Mouse (Mus musculus) hindbrain, embryonic 11.5 days (tissue): Measurements from ENCODE around the gene Zfp30. TPM values are rescaled to one million over a fixed set of nuclear protein-coding genes. Genes with fewer than 3 reads are reported as not detected.

Experiments used
- ATAC-seq: fragments of 200-750 bp; cut with Nextera tagmentation; 2 replicates; pipeline ENCODE4 v1.8.0; 2017; ENCODE audit warnings: mild to moderate bottlenecking, moderate TSS enrichment, moderate library complexity; ENCODE audit not compliant: low FRiP score
- DNase-seq: peaks from one replicate; pipeline ENCODE4 v3.0.0-alpha.2; 2015; ENCODE audit warnings: low spot score
- H3K27ac ChIP-seq: fragments of 300-500 bp; sonication (generic); 2 replicates; pipeline ENCODE4 v1.5.1; 2014; ENCODE audit warnings: mild to moderate bottlenecking, low read depth, low read length
- H3K27me3 ChIP-seq: fragments of 300-500 bp; sonication (generic); 2 replicates; pipeline ENCODE4 v1.6.1; 2014; ENCODE audit warnings: mild to moderate bottlenecking, low read length, moderate library complexity, mixed read lengths; ENCODE audit not compliant: control insufficient read depth, insufficient read depth
- H3K36me3 ChIP-seq: fragments of 300-500 bp; sonication (generic); 2 replicates; pipeline ENCODE4 v1.6.1; 2014; ENCODE audit warnings: mild to moderate bottlenecking, low read length, moderate library complexity, mixed read lengths; ENCODE audit not compliant: control insufficient read depth, insufficient read depth
- H3K4me1 ChIP-seq: fragments of 300-500 bp; sonication (generic); replicated peaks from 2 replicates; pipeline ENCODE4 v1.6.1; 2014; ENCODE audit warnings: low read length, mixed read lengths; ENCODE audit not compliant: control insufficient read depth, insufficient read depth
- H3K4me2 ChIP-seq: fragments of 300-500 bp; sonication (generic); replicated peaks from 2 replicates; pipeline ENCODE4 v1.6.1; 2014; ENCODE audit warnings: mild to moderate bottlenecking, low read depth, low read length
- H3K4me3 ChIP-seq: fragments of 300-500 bp; sonication (generic); 2 replicates; pipeline ENCODE4 v1.5.1; 2014; ENCODE audit warnings: low read depth, low read length
- H3K9ac ChIP-seq: fragments of 300-500 bp; sonication (generic); 2 replicates; pipeline ENCODE4 v1.6.1; 2014; ENCODE audit warnings: low read depth, low read length
- H3K9me3 ChIP-seq: fragments of 300-500 bp; sonication (generic); 2 replicates; pipeline ENCODE4 v1.6.1; 2016; ENCODE audit warnings: low read length; ENCODE audit not compliant: control insufficient read depth
- whole genome bisulfite sequencing: fragments of 180-500 bp; shearing (Covaris S2); extraction: QIAGEN DNeasy Blood & Tissue Kit; methylation state at CpG from one replicate; pipeline ENCODE4 v1.1.7; 2014; 5-methylcytosine and 5-hydroxymethylcytosine counted together
- polyA plus RNA-seq: library from polyadenylated mRNA; unstranded; fragments of >200 nt; fragmentation: Nextera tagmentation; extraction: Ambion mirVana; gene quantifications from 2 replicates; pipeline ENCODE4 v1.2.1, GENCODE M21; 2014

Gene Zfp30
- polyA plus RNA-seq, 1 experiment from 2014 or later: 8.5 TPM

- DNase-seq: peak; percentile 11
- no peaks in the 10 kb centered on the region; the same call in none of the 2 replicates for H3K4me1 ChIP-seq
- no peaks in the 10 kb centered on the region for H3K36me3 ChIP-seq
- peak overlapping the region; percentile 32; the same call in 1 of the 2 replicates for H3K27ac ChIP-seq
- peak; percentile 57 for ATAC-seq
- H3K4me2 ChIP-seq: peak overlapping the region; percentile 71
- peak overlapping the region; percentile 83 for H3K9ac ChIP-seq
- H3K9me3 ChIP-seq: no peaks in the 10 kb centered on the region
- H3K27me3 ChIP-seq: no peaks in the 10 kb centered on the region
- 6% methylated on average over 12 of the region's 12 CpGs for WGBS
- H3K4me3 ChIP-seq: peak overlapping the region; percentile 68
Observed at GRCm38 (mm10) chr7:29815061-29815784, 31.4 kb downstream of the Zfp30 start.

- peak; percentile 95 for ATAC-seq
- Histone ChIP-seq H3K36me3 (no peaks in the 10 kb centered on the region), H3K27ac (peak within 1 kb of the TSS; percentile 32), H3K27me3 (no peaks in the 10 kb centered on the region), H3K9me3 (no peaks in the 10 kb centered on the region), H3K9ac (peak within 1 kb of the TSS; percentile 83), H3K4me2 (peak within 1 kb of the TSS; percentile 71), H3K4me3 (peak within 1 kb of the TSS; percentile 68), H3K4me1 (no peaks in the 10 kb centered on the region; the same call in none of the 2 replicates)
- 0% methylated on average over 26 of the region's 26 CpGs for WGBS
- peak; percentile 92 for DNase-seq
Observed at GRCm38 (mm10) chr7:29815910-29816429, 32.2 kb downstream of the Zfp30 start, which contains the start of gene Zfp790. Gene Zfp790, plus strand, starts transcription at chr7:29816114.

- peak overlapping the region; percentile 71 for H3K9ac ChIP-seq
- H3K9me3 ChIP-seq: no peaks in the 10 kb centered on the region
- ATAC-seq (peak; percentile 79), DNase-seq (peak; percentile 90)
- WGBS: 6% methylated on average over 12 of the region's 12 CpGs
- peak overlapping the region; percentile 54 for H3K4me3 ChIP-seq
- peak overlapping the region; percentile 61 for H3K4me2 ChIP-seq
- no peaks in the 10 kb centered on the region; the same call in none of the 2 replicates for H3K4me1 ChIP-seq
- H3K27ac ChIP-seq: no peak overlapping the region
- no peaks in the 10 kb centered on the region for H3K27me3 ChIP-seq
- H3K36me3 ChIP-seq: no peaks in the 10 kb centered on the region
Observed at GRCm38 (mm10) chr7:29818619-29819254, 34.9 kb downstream of the Zfp30 start.

GRCm38 (mm10) chr7:29828001-29828400 is 44.2 kb downstream of the Zfp30 start:
- Histone ChIP-seq H3K27ac (no peak overlapping the region), H3K9ac (no peak overlapping the region), H3K4me3 (no peak overlapping the region), H3K27me3 (no peaks in the 10 kb centered on the region), H3K4me2 (no peak overlapping the region), H3K4me1 (no peaks in the 10 kb centered on the region), H3K9me3 (no peaks in the 10 kb centered on the region), H3K36me3 (peaks cover 18% of the 10 kb centered on the region)
- WGBS: 96% methylated on average over 12 of the region's 12 CpGs
- DNase-seq (no peak), ATAC-seq (no peak)

- 84% methylated on average over 12 of the region's 12 CpGs for WGBS
- ATAC-seq (no peak), DNase-seq (no peak)
- Histone ChIP-seq H3K36me3 (peaks cover 18% of the 10 kb centered on the region), H3K4me1 (no peaks in the 10 kb centered on the region), H3K9ac (no peak overlapping the region), H3K4me3 (no peak overlapping the region), H3K27ac (no peak overlapping the region), H3K9me3 (no peaks in the 10 kb centered on the region), H3K4me2 (no peak overlapping the region), H3K27me3 (no peaks in the 10 kb centered on the region)
Observed at GRCm38 (mm10) chr7:29829804-29830203, 46.0 kb downstream of the Zfp30 start.

GRCm38 (mm10) chr7:29836816-29837215 is 53.0 kb downstream of the Zfp30 start:
- no peak for ATAC-seq
- 92% methylated on average over 1 of the region's 1 CpGs for whole genome bisulfite sequencing
- no peaks in the 10 kb centered on the region for H3K27me3 ChIP-seq
- no peak overlapping the region for H3K27ac ChIP-seq
- no peaks in the 10 kb centered on the region for H3K36me3 ChIP-seq
- no peak overlapping the region for H3K9ac ChIP-seq
- H3K4me3 ChIP-seq: no peak overlapping the region
- no peak overlapping the region for H3K4me2 ChIP-seq
- DNase-seq: no peak
- no peaks in the 10 kb centered on the region for H3K4me1 ChIP-seq
- H3K9me3 ChIP-seq: no peaks in the 10 kb centered on the region

- Histone ChIP-seq H3K27ac (no peak overlapping the region), H3K9ac (no peak overlapping the region), H3K4me1 (no peaks in the 10 kb centered on the region), H3K9me3 (no peaks in the 10 kb centered on the region), H3K27me3 (no peaks in the 10 kb centered on the region), H3K4me2 (no peak overlapping the region), H3K36me3 (no peaks in the 10 kb centered on the region), H3K4me3 (no peak overlapping the region)
- no peak for DNase-seq
- ATAC-seq: no peak
- 81% methylated on average over 3 of the region's 3 CpGs for WGBS
Observed at GRCm38 (mm10) chr7:29839256-29839655, 55.5 kb downstream of the Zfp30 start.

GRCm38 (mm10) chr7:29842105-29842504 is 58.3 kb downstream of the Zfp30 start:
- WGBS: 85% methylated on average over 1 of the region's 1 CpGs
- no peaks in the 10 kb centered on the region; the same call in 1 of the 2 replicates for H3K36me3 ChIP-seq
- no peak overlapping the region for H3K4me2 ChIP-seq
- DNase-seq (no peak), ATAC-seq (no peak)
- H3K9me3 ChIP-seq: no peaks in the 10 kb centered on the region
- H3K4me1 ChIP-seq: no peaks in the 10 kb centered on the region
- H3K9ac ChIP-seq: no peak overlapping the region
- no peak overlapping the region for H3K27ac ChIP-seq
- H3K27me3 ChIP-seq: no peaks in the 10 kb centered on the region
- H3K4me3 ChIP-seq: no peak overlapping the region
